Mouse (Mus musculus): ENCODE results near the gene Snu13. TPM values are rescaled to one million over a fixed set of nuclear protein-coding genes. Genes with fewer than 3 reads are reported as not detected.

Snu13 gene
- polyA plus RNA-seq, 1 experiment from 2014 or later, result 348 TPM

DNA sequence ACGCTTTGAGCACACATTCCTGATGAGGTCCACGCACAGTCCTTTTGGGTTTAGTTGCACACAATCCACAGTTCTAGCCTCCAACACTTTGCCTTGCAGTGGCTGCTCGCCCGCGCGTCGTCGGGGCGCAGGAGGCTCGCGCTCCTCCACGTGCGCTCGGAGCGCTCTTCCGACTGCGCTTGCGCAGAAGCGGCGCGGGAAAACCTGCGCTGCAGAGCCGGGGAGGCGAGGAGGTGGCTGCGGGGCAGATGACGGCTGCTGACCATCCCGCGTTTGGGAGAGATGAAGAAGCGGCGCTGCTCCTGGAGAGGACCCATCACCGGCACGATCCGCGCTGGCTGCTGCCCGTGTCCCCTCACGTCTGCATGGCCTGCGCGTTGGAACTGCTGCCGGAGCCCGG, 22.5 kb upstream of the Snu13 start, which contains the start of gene Mei1:
Gene Mei1, plus strand, starts transcription at position 99 of the 400 bp plus-strand sequence.
- Histone ChIP-seq H3K4me3 (ENCODE audit: low read depth, low read length) (no peak within 1 kb of the TSS), H3K9me3 (replicated peaks; ENCODE audit: control insufficient read depth, low read length) (no peaks in the 10 kb centered on the region), H3K9ac (ENCODE audit: low read length) (no peak within 1 kb of the TSS), H3K4me1 (ENCODE audit: control insufficient read depth, insufficient read depth, low read length) (no peaks in the 10 kb centered on the region), H3K27me3 (replicated peaks; ENCODE audit: control insufficient read depth, insufficient read depth, low read length) (peaks cover 9% of the 10 kb centered on the region), H3K27ac (ENCODE audit: low read depth, low read length) (no peak within 1 kb of the TSS), H3K4me2 (ENCODE audit: low read length) (peak within 1 kb of the TSS; percentile 28; the same call in 1 of the 2 replicates), H3K36me3 (ENCODE audit: control insufficient read depth, insufficient read depth, low read length) (no peaks in the 10 kb centered on the region)
- 27% methylated on average over 40 of the region's 40 CpGs for WGBS
- DNase-seq (ENCODE audit: low spot score) (peak; percentile 22), ATAC-seq (no peak)

DNA sequence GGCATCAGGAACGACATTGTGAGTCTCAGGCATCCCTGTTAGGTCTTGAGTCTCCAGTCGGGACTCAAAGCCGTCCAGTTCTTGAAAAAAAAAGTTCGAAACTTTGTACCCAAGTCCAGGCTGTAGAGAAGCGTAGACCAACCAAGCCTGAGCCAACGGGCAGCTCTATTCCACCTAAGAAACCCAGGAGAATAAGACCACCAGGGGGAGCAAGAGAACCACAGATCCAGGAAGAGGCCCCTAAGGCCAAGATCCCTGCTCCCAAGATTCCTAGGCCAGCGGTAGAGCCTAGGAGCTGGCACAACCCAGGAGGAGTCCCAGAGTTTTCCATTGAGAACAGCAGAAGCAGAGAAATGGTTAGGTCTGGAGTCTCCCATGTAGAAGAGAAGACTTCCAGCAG, 18.1 kb upstream of the Snu13 start:
- H3K9me3 ChIP-seq (replicated peaks; ENCODE audit: control insufficient read depth, low read length), result no peaks in the 10 kb centered on the region
- no peak overlapping the region for H3K4me3 ChIP-seq (ENCODE audit: low read depth, low read length)
- H3K27ac ChIP-seq (ENCODE audit: low read depth, low read length), result no peak overlapping the region
- peaks cover 9% of the 10 kb centered on the region for H3K27me3 ChIP-seq (replicated peaks; ENCODE audit: control insufficient read depth, insufficient read depth, low read length)
- WGBS, result 12% methylated on average over 7 of the region's 7 CpGs
- ATAC-seq (no peak), DNase-seq (ENCODE audit: low spot score) (peak; percentile 90)
- H3K36me3 ChIP-seq (ENCODE audit: control insufficient read depth, insufficient read depth, low read length), result no peaks in the 10 kb centered on the region
- H3K4me1 ChIP-seq (ENCODE audit: control insufficient read depth, insufficient read depth, low read length), result no peaks in the 10 kb centered on the region
- H3K9ac ChIP-seq (ENCODE audit: low read length), result no peak overlapping the region
- no peak overlapping the region for H3K4me2 ChIP-seq (ENCODE audit: low read length)

DNA sequence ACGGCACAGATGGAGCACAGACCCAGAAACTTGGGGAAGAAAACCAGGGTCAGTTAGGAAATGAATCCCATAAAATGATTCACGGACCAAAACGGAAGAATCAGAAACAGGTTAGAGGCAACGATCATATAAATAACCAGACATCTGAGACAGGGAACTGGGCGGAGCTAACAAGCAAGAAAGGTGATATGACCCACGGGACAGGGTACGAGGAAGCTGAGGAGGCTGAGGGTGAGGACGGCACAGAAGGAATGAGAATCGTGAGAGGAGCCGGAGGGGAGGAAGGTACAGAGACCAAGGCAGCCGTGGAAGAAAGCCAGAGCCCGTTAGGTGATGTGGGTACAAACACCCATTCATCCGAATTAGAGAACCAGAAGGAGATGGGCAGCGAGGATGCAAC, 16.5 kb upstream of the Snu13 start:
- 67% methylated on average over 14 of the region's 14 CpGs for WGBS
- Histone ChIP-seq H3K27me3 (replicated peaks; ENCODE audit: control insufficient read depth, insufficient read depth, low read length) (no peaks in the 10 kb centered on the region), H3K9me3 (replicated peaks; ENCODE audit: control insufficient read depth, low read length) (no peaks in the 10 kb centered on the region)

DNA sequence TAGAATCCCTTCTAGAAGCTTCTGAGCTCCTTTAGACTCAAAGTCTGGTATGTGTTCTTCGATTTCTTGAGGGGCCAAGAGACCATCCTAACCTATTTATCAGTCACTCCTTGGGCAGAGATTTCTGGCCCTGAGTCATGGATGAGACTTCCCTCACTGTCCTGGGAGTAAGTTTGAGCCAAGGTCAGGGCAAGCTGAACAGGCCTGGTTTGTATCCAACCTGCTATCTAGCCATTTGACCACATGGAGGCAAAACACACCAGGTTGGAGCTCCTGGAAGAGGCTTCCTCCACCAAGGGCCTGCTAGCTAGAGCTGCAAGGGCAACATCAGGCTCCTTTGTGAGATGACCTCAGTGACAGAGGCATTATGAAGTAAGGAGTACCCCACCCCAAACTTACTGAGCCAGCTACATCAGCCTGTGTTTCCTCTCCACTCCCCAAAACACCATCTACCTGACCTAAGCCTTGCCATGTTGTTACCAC, 11.4 kb upstream of the Snu13 start, which contains the start of gene 4930407I10Rik:
Gene 4930407I10Rik, plus strand, starts transcription at position 433 of the 483 bp plus-strand sequence.
- H3K36me3 ChIP-seq (ENCODE audit: control insufficient read depth, insufficient read depth, low read length), result no peaks in the 10 kb centered on the region
- no peak for DNase-seq (ENCODE audit: low spot score)
- 88% methylated on average over 1 of the region's 1 CpGs for WGBS
- H3K27me3 ChIP-seq (replicated peaks; ENCODE audit: control insufficient read depth, insufficient read depth, low read length), result no peaks in the 10 kb centered on the region
- no peaks in the 10 kb centered on the region for H3K4me1 ChIP-seq (ENCODE audit: control insufficient read depth, insufficient read depth, low read length)
- ATAC-seq, result no peak
- H3K9me3 ChIP-seq (replicated peaks; ENCODE audit: control insufficient read depth, low read length), result no peaks in the 10 kb centered on the region
- H3K27ac ChIP-seq (ENCODE audit: low read depth, low read length), result no peak within 1 kb of the TSS
- H3K9ac ChIP-seq (ENCODE audit: low read length), result no peak within 1 kb of the TSS
- H3K4me2 ChIP-seq (ENCODE audit: low read length), result no peak within 1 kb of the TSS
- H3K4me3 ChIP-seq (ENCODE audit: low read depth, low read length), result no peak within 1 kb of the TSS

More for the DNA sequence above, 16.5 kb upstream of the Snu13 start:
- Histone ChIP-seq H3K9ac (ENCODE audit: low read length) (no peak overlapping the region), H3K36me3 (ENCODE audit: control insufficient read depth, insufficient read depth, low read length) (no peaks in the 10 kb centered on the region), H3K4me1 (ENCODE audit: control insufficient read depth, insufficient read depth, low read length) (no peaks in the 10 kb centered on the region), H3K4me3 (ENCODE audit: low read depth, low read length) (no peak overlapping the region), H3K4me2 (ENCODE audit: low read length) (no peak overlapping the region), H3K27ac (ENCODE audit: low read depth, low read length) (no peak overlapping the region)
- no peak for ATAC-seq
- DNase-seq (ENCODE audit: low spot score), result no peak

DNA sequence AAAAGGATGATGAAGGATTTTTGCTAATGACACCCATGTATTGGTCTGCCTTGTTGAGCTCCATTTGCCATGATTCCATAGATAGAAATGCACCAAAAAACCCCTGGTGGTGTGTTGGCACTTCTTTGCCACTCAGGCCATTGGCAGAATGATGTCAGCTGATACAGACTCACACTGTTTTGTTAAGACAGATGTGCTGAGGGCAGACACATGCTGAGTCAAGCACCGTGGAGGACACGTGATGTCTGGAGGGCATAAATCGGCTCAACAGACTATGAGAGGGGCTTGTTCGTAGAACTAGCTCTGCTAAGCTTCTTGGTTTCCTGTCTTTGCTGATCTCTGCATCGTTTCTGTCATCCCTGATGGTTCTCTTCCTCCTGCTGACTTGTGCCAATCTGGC, 5.1 kb upstream of the Snu13 start:
- ATAC-seq (no peak), DNase-seq (ENCODE audit: low spot score) (no peak)
- H3K27ac ChIP-seq (ENCODE audit: low read depth, low read length), result no peak overlapping the region
- H3K4me3 ChIP-seq (ENCODE audit: low read depth, low read length), result no peak overlapping the region
- peaks cover 5% of the 10 kb centered on the region; the same call in 1 of the 2 replicates for H3K4me1 ChIP-seq (ENCODE audit: control insufficient read depth, insufficient read depth, low read length)
- H3K9ac ChIP-seq (ENCODE audit: low read length), result no peak overlapping the region
- no peaks in the 10 kb centered on the region for H3K27me3 ChIP-seq (replicated peaks; ENCODE audit: control insufficient read depth, insufficient read depth, low read length)
- WGBS, result 77% methylated on average over 5 of the region's 5 CpGs
- no peaks in the 10 kb centered on the region for H3K36me3 ChIP-seq (ENCODE audit: control insufficient read depth, insufficient read depth, low read length)
- no peaks in the 10 kb centered on the region for H3K9me3 ChIP-seq (replicated peaks; ENCODE audit: control insufficient read depth, low read length)
- H3K4me2 ChIP-seq (ENCODE audit: low read length), result no peak overlapping the region

DNA sequence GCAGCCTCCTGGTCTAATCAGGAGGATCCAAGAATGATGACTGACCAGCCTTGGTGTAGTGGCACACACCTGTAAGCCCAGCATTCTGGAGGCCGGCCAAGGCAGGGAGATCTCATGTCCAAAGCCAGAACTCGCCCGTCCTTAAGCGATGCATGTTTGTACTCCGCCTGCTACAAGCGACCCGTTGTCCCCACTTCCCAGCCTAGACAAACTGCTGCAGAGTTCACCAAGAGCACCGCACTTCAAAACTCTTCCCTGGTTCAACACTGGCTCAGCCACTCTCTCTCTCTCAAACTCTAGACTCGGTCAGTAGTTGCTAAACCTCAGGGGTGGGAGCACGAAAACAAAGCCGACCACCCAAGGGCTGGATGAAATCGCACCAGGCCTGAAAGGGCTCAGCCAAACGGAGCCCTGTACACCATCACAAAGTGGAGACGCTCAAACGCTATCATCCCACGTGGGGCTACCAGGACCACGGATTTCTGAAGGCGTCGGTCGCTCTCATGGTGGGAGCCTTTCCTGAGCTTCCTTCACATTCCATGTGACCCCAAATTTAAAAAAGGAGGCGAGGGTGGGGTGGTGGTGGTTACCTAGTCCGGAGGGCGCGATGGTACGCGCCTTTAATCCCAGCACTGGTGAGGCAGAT, 1.0 kb downstream of the Snu13 start:
- ATAC-seq (no peak), DNase-seq (ENCODE audit: low spot score) (no peak)
- Histone ChIP-seq H3K36me3 (ENCODE audit: control insufficient read depth, insufficient read depth, low read length) (peaks cover 18% of the 10 kb centered on the region), H3K4me1 (ENCODE audit: control insufficient read depth, insufficient read depth, low read length) (peaks cover 13% of the 10 kb centered on the region), H3K4me3 (ENCODE audit: low read depth, low read length) (peak overlapping the region; percentile 98), H3K27me3 (replicated peaks; ENCODE audit: control insufficient read depth, insufficient read depth, low read length) (no peaks in the 10 kb centered on the region), H3K27ac (ENCODE audit: low read depth, low read length) (no peak overlapping the region), H3K9me3 (replicated peaks; ENCODE audit: control insufficient read depth, low read length) (no peaks in the 10 kb centered on the region), H3K9ac (ENCODE audit: low read length) (peak overlapping the region; percentile 95), H3K4me2 (ENCODE audit: low read length) (peak overlapping the region; percentile 98)
- 4% methylated on average over 26 of the region's 26 CpGs for WGBS

DNA sequence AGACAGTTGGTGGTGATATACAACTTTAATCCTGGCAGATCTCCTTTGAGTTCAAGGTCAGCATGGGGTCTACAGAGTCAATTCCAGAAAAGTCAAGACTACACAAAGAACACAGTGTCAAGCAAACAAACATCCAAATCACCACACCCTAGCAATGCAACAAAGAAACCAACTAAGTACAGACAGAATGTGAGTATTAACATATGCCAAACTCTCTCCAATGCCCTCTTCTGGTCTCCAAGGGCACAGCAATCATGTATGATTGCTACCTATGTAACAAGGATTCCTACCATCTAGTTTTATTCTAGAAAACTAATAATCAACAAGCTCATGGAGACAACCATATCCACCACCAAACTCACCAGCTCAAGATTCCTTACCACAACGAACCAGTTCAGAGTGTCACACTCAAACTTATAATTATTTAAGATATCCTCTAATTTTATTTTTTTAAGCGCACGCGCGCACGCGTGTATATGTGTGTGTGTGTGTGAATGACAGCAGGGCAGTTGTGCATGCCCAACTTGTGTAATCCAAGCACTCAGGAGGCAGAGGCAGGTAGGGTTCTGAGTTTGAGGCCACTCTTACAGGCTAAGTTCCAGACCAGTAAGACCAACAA, 3.1 kb downstream of the Snu13 start:
- DNase-seq (ENCODE audit: low spot score) (peak; percentile 42), ATAC-seq (no peak)
- no peaks in the 10 kb centered on the region for H3K9me3 ChIP-seq (replicated peaks; ENCODE audit: control insufficient read depth, low read length)
- peaks cover 13% of the 10 kb centered on the region for H3K4me1 ChIP-seq (ENCODE audit: control insufficient read depth, insufficient read depth, low read length)
- no peak overlapping the region for H3K4me3 ChIP-seq (ENCODE audit: low read depth, low read length)
- no peak overlapping the region for H3K9ac ChIP-seq (ENCODE audit: low read length)
- peaks cover 35% of the 10 kb centered on the region for H3K36me3 ChIP-seq (ENCODE audit: control insufficient read depth, insufficient read depth, low read length)
- H3K27me3 ChIP-seq (replicated peaks; ENCODE audit: control insufficient read depth, insufficient read depth, low read length), result no peaks in the 10 kb centered on the region
- 99% methylated on average over 7 of the region's 7 CpGs for WGBS
- H3K27ac ChIP-seq (ENCODE audit: low read depth, low read length), result no peak overlapping the region
- H3K4me2 ChIP-seq (ENCODE audit: low read length), result 0 out of 2 replicates have a peak overlapping the region, but pooled peaks have one; percentile 1

DNA sequence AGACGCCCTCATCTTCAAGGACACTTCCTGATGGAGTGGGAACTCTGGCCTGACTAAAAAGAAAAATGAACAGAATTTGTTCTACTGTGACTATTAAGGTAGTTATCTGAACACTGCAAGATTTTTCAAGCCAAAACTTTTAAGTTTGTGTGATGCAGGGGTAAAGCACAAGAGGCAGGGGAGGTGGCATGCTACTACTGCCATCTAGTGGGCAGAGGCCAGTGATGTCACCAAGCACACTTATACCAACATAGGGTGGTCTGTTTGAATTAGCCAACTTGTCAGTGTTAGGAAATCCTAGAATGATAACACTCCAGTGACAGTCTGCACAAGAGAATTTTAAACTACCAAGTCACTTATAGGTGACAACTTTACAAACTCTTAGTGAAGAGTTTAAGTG, 6.7 kb downstream of the Snu13 start:
- no peak overlapping the region for H3K9ac ChIP-seq (ENCODE audit: low read length)
- peak; percentile 50; the same call in 1 of the 2 replicates for ATAC-seq
- H3K27me3 ChIP-seq (replicated peaks; ENCODE audit: control insufficient read depth, insufficient read depth, low read length), result no peaks in the 10 kb centered on the region
- H3K9me3 ChIP-seq (replicated peaks; ENCODE audit: control insufficient read depth, low read length), result no peaks in the 10 kb centered on the region
- H3K36me3 ChIP-seq (ENCODE audit: control insufficient read depth, insufficient read depth, low read length), result peaks cover 66% of the 10 kb centered on the region
- DNase-seq (ENCODE audit: low spot score), result peak; percentile 74
- H3K27ac ChIP-seq (ENCODE audit: low read depth, low read length), result no peak overlapping the region
- no peak overlapping the region for H3K4me3 ChIP-seq (ENCODE audit: low read depth, low read length)
- H3K4me2 ChIP-seq (ENCODE audit: low read length), result no peak overlapping the region
- WGBS, result 90% methylated on average over 1 of the region's 1 CpGs
- no peaks in the 10 kb centered on the region; the same call in 1 of the 2 replicates for H3K4me1 ChIP-seq (ENCODE audit: control insufficient read depth, insufficient read depth, low read length)

Data from forebrain, embryonic 14.5 days (tissue).